8 mouse cellular contexts compared by ENCODE assay signal in genomic region chr7:128474322-128474721, GRCm38 (mm10). TPM values are rescaled to one million over a fixed set of nuclear protein-coding genes. Genes with fewer than 3 reads are reported as not detected.
DNase-seq lines count a peak whose midpoint lies in the region; ATAC-seq and TF ChIP-seq lines count a peak whose summit lies in the region.

No protein-coding gene starts in this region.

- no peak overlapping the region for H3K4me2 ChIP-seq in embryonic facial prominence, embryonic 11.5 days (ENCODE audit: low read depth, low read length)
- H3K4me2 ChIP-seq in limb, embryonic 13.5 days (replicated peaks), result peak overlapping the region; percentile 38
- H3K4me2 ChIP-seq in stomach, postnatal 0 days (replicated peaks; ENCODE audit: low read depth), result no peak overlapping the region

- ATAC-seq in embryonic facial prominence, embryonic 11.5 days (replicated peaks; ENCODE audit: insufficient number of reproducible peaks, low FRiP score, low TSS enrichment, low read depth), result no peak; the same call in 1 of the 2 replicates
- no peak for ATAC-seq in limb, embryonic 13.5 days (ENCODE audit: low FRiP score, low read depth)
- peak; percentile 74 for ATAC-seq in stomach, postnatal 0 days (ENCODE audit: low FRiP score, low TSS enrichment)

- no peaks in the 10 kb centered on the region for H3K27me3 ChIP-seq in embryonic facial prominence, embryonic 11.5 days (ENCODE audit: control insufficient read depth, insufficient read depth, low read length)
- no peaks in the 10 kb centered on the region for H3K27me3 ChIP-seq in limb, embryonic 13.5 days
- H3K27me3 ChIP-seq in stomach, postnatal 0 days (ENCODE audit: control insufficient read depth, insufficient read depth, low read length), result no peaks in the 10 kb centered on the region

- H3K9me3 ChIP-seq in embryonic facial prominence, embryonic 11.5 days (replicated peaks; ENCODE audit: control insufficient read depth, low read length), result no peaks in the 10 kb centered on the region
- no peaks in the 10 kb centered on the region for H3K9me3 ChIP-seq in limb, embryonic 13.5 days
- no peaks in the 10 kb centered on the region for H3K9me3 ChIP-seq in stomach, postnatal 0 days (ENCODE audit: control insufficient read depth, low read length)

- no peaks in the 10 kb centered on the region for H3K4me1 ChIP-seq in embryonic facial prominence, embryonic 11.5 days (ENCODE audit: control insufficient read depth, insufficient read depth, low read length)
- no peaks in the 10 kb centered on the region for H3K4me1 ChIP-seq in limb, embryonic 13.5 days
- H3K4me1 ChIP-seq in stomach, postnatal 0 days (replicated peaks; ENCODE audit: control insufficient read depth, insufficient read depth), result no peaks in the 10 kb centered on the region

- TF ChIP-seq CTCF in stomach, postnatal 0 days (IDR thresholded peaks at IDR 0.05; ENCODE audit: low read depth), result peak; percentile 77

- peak; percentile 15 for DNase-seq in 3134 (ENCODE audit: extremely low read depth, insufficient read length, low spot score)
- peak; percentile 92 for DNase-seq in adrenal gland, postnatal 14 days
- peak; percentile 73 for DNase-seq in embryonic facial prominence, embryonic 11.5 days (ENCODE audit: low spot score)
- DNase-seq in heart, adult 18-20 months, result peak; percentile 83 to 92
- peak; percentile 92 for DNase-seq in kidney, adult 9 months
- peak; percentile 19 to 28 for DNase-seq in natural killer cell, adult 2 months (ENCODE audit: low spot score in 2 of 2)
- peak; percentile 60 for DNase-seq in stomach, postnatal 0 days (ENCODE audit: low spot score)

- no peak overlapping the region for H3K4me3 ChIP-seq in embryonic facial prominence, embryonic 11.5 days (ENCODE audit: low read depth, low read length)
- H3K4me3 ChIP-seq in limb, embryonic 13.5 days, result peak overlapping the region; percentile 19; the same call in 1 of the 2 replicates
- no peak overlapping the region for H3K4me3 ChIP-seq in stomach, postnatal 0 days (ENCODE audit: low read depth, low read length)

- H3K36me3 ChIP-seq in embryonic facial prominence, embryonic 11.5 days (replicated peaks; ENCODE audit: control insufficient read depth, insufficient read depth, low read depth, low read length), result no peaks in the 10 kb centered on the region
- H3K36me3 ChIP-seq in limb, embryonic 13.5 days, result no peaks in the 10 kb centered on the region
- H3K36me3 ChIP-seq in stomach, postnatal 0 days (ENCODE audit: control insufficient read depth, insufficient read depth, low read length), result no peaks in the 10 kb centered on the region

- no peak overlapping the region for H3K9ac ChIP-seq in embryonic facial prominence, embryonic 11.5 days (replicated peaks; ENCODE audit: low read length)
- H3K9ac ChIP-seq in limb, embryonic 13.5 days, result no peak overlapping the region
- H3K9ac ChIP-seq in stomach, postnatal 0 days (ENCODE audit: low read length), result no peak overlapping the region

- H3K27ac ChIP-seq in embryonic facial prominence, embryonic 11.5 days (replicated peaks; ENCODE audit: low read depth, low read length), result no peak overlapping the region
- no peak overlapping the region for H3K27ac ChIP-seq in limb, embryonic 13.5 days
- no peak overlapping the region for H3K27ac ChIP-seq in stomach, postnatal 0 days (replicated peaks)

- 34% methylated on average over 10 of the region's 10 CpGs for WGBS in embryonic facial prominence, embryonic 11.5 days
- 41% methylated on average over 10 of the region's 10 CpGs for WGBS in limb, embryonic 13.5 days
- WGBS in stomach, postnatal 0 days, result 42% methylated on average over 10 of the region's 10 CpGs

- TF ChIP-seq EP300 in stomach, postnatal 0 days (optimal IDR thresholded peaks at IDR 0.05), result no peak

RNA-seq across cellular contexts. Expression of gene Tial1, which starts 12.8 kb away (rescaled TPM):
- total RNA-seq in adrenal gland, postnatal 14 days (2021), result 92.5 and 95.3 TPM in 2 replicates
- polyA plus RNA-seq in embryonic facial prominence, embryonic 11.5 days (2014; fragmentation: Nextera tagmentation; extraction: Ambion mirVana), result 41.6 and 43.0 TPM in 2 replicates
- total RNA-seq in heart, adult 18-20 months (2021), result 10 to 100 TPM; 40.1 to 43.4 TPM
- 37.1 and 39.6 TPM in 2 replicates for polyA plus RNA-seq in limb, embryonic 13.5 days (2015; fragmentation: Nextera tagmentation; extraction: Ambion mirVana)
- polyA plus RNA-seq in stomach, postnatal 0 days (2015; fragmentation: Nextera tagmentation; extraction: Ambion mirVana), result 12.5 and 13.1 TPM in 2 replicates

RNA-seq across cellular contexts. Expression of gene Bag3, which starts 49.1 kb away (rescaled TPM):
- 129 and 192 TPM in 2 replicates for total RNA-seq in adrenal gland, postnatal 14 days (2021)
- 6.7 and 7.6 TPM in 2 replicates for polyA plus RNA-seq in embryonic facial prominence, embryonic 11.5 days (2014; fragmentation: Nextera tagmentation; extraction: Ambion mirVana)
- total RNA-seq in heart, adult 18-20 months (2021), result 100 to 1,000 TPM; 298 to 330 TPM
- 13.9 and 15.2 TPM in 2 replicates for polyA plus RNA-seq in limb, embryonic 13.5 days (2015; fragmentation: Nextera tagmentation; extraction: Ambion mirVana)
- 17.7 and 19.2 TPM in 2 replicates for polyA plus RNA-seq in stomach, postnatal 0 days (2015; fragmentation: Nextera tagmentation; extraction: Ambion mirVana)

RNA-seq across cellular contexts. Expression of gene Rgs10, which starts 55.8 kb away (rescaled TPM):
- 14.4 and 22.4 TPM in 2 replicates for total RNA-seq in adrenal gland, postnatal 14 days (2021)
- polyA plus RNA-seq in embryonic facial prominence, embryonic 11.5 days (2014; fragmentation: Nextera tagmentation; extraction: Ambion mirVana), result 15.0 and 16.7 TPM in 2 replicates
- total RNA-seq in heart, adult 18-20 months (2021), result 10 to 100 TPM; 10.8 to 13.4 TPM
- 12.7 and 14.2 TPM in 2 replicates for polyA plus RNA-seq in limb, embryonic 13.5 days (2015; fragmentation: Nextera tagmentation; extraction: Ambion mirVana)
- polyA plus RNA-seq in stomach, postnatal 0 days (2015; fragmentation: Nextera tagmentation; extraction: Ambion mirVana), result 24.5 and 28.9 TPM in 2 replicates

Comparison
In these comparisons a context has a peak if more than half of its experiments do, and no peak if none do; other contexts are left out.
1. DNase-seq: peak in every context shown above with its lines; median percentile 92 in adrenal gland, postnatal 14 days; 92 in kidney, adult 9 months; 88 in heart, adult 18-20 months; 73 in embryonic facial prominence, embryonic 11.5 days; 60 in stomach, postnatal 0 days; 24 in natural killer cell, adult 2 months; 15 in 3134.